Mouse (Mus musculus): ENCODE measurements at regions not wholly inside any gene's neighbourhood (a gene's known extent, or its start where the extent isn't known, plus 50 kb on each side); places are given as distances from the start of the nearest gene placed in this dataset.

- Histone ChIP-seq H3K9me3 (ENCODE audit: control insufficient read depth, low read length) (no peaks in the 10 kb centered on the region), H3K27ac (replicated peaks in 1 of 2; ENCODE audit: control insufficient read depth in 1 of 2, insufficient read depth in 1 of 2, low read depth in 2 of 2, low read length in 2 of 2) (no peak overlapping the region), H3K36me3 (ENCODE audit: control insufficient read depth, insufficient read depth, low read length) (no peaks in the 10 kb centered on the region), H3K9ac (ENCODE audit: low read length) (no peak overlapping the region), H3K4me2 (ENCODE audit: low read length) (no peak overlapping the region), H3K27me3 (ENCODE audit: control insufficient read depth, insufficient read depth, low read length) (no peaks in the 10 kb centered on the region), H3K4me1 (ENCODE audit: control insufficient read depth in 2 of 2, insufficient read depth in 2 of 2, low read length in 2 of 2) (no peaks in the 10 kb centered on the region), H3K4me3 (ENCODE audit: control insufficient read depth in 1 of 2, insufficient read depth in 1 of 2, low read depth in 1 of 2, low read length in 2 of 2) (no peak overlapping the region)
- no peak for ATAC-seq (ENCODE audit: insufficient number of reproducible peaks, insufficient read depth, low FRiP score, low read depth)
- 71% methylated on average over 5 of the region's 5 CpGs for WGBS
Measured at GRCm38 (mm10) chr9:113171767-113172405, 536.2 kb downstream of the Pdcd6ip start.

DNA sequence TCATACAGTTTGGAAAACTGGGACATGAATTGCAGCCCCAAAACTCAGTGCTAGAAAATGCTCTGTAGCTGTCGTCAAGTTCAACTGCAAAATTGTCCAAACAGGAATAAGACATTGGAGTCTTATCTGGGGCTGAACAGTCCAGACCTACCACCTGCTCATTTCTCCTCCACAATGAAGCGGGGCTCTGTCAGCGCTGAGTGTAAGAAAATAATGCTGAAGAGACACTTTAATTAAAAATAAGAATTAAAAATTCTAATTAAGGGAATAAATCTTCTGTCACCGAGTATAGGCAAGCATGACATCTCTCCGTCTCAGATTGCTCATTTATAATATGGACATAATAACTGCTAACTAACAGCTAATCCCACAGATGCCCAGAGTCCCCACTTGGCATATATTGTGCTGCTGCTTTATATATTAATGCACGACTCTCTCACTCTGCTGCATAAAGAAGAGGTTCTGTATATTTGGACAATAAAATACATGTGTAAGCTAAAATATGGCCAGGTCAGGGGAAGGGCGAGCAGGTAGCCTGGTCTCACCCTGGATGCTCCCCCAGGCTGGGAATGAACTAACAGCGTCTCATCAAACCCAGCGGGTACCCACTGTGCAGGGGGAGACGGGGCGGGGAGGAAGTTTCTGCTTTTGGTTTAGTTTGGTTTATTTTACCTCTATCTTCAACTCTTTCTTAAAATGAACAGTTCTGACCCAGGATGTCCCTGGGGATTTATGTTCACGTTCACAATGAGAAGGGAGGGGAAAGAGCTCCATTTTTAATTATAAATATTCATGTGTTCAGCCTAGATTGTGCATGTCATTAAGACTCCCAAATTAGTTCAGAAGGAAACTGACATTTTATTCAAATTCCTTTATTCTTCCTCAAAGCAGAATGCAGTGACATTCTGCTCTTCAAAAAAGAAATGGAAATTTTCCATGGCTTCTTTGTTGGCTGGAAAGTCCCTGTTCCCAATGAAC lies 544.9 kb downstream of the Pdcd6ip start:
- Histone ChIP-seq H3K4me3 (ENCODE audit: control insufficient read depth in 1 of 2, insufficient read depth in 1 of 2, low read depth in 1 of 2, low read length in 2 of 2) (no peak overlapping the region), H3K27ac (replicated peaks in 1 of 2; ENCODE audit: control insufficient read depth in 1 of 2, insufficient read depth in 1 of 2, low read depth in 2 of 2, low read length in 2 of 2) (no peak overlapping the region), H3K36me3 (ENCODE audit: control insufficient read depth, insufficient read depth, low read length) (no peaks in the 10 kb centered on the region), H3K4me2 (ENCODE audit: low read length) (no peak overlapping the region), H3K9me3 (ENCODE audit: control insufficient read depth, low read length) (no peaks in the 10 kb centered on the region), H3K9ac (ENCODE audit: low read length) (no peak overlapping the region), H3K27me3 (ENCODE audit: control insufficient read depth, insufficient read depth, low read length) (no peaks in the 10 kb centered on the region), H3K4me1 (ENCODE audit: control insufficient read depth in 2 of 2, insufficient read depth in 2 of 2, low read length in 2 of 2) (no peaks in the 10 kb centered on the region)
- ATAC-seq (ENCODE audit: insufficient number of reproducible peaks, insufficient read depth, low FRiP score, low read depth), result no peak
- WGBS, result 82% methylated on average over 12 of the region's 12 CpGs

GRCm38 (mm10) chr9:113160011-113160410 lies 548.0 kb downstream of the Pdcd6ip start:
- 89% methylated on average over 2 of the region's 2 CpGs for WGBS
- ATAC-seq (ENCODE audit: insufficient number of reproducible peaks, insufficient read depth, low FRiP score, low read depth), result no peak
- no peak overlapping the region for H3K9ac ChIP-seq (ENCODE audit: low read length)
- H3K27ac ChIP-seq (replicated peaks in 1 of 2; ENCODE audit: control insufficient read depth in 1 of 2, insufficient read depth in 1 of 2, low read depth in 2 of 2, low read length in 2 of 2), result no peak overlapping the region
- no peaks in the 10 kb centered on the region for H3K36me3 ChIP-seq (ENCODE audit: control insufficient read depth, insufficient read depth, low read length)
- H3K4me1 ChIP-seq (ENCODE audit: control insufficient read depth in 2 of 2, insufficient read depth in 2 of 2, low read length in 2 of 2), result no peaks in the 10 kb centered on the region
- no peak overlapping the region for H3K4me2 ChIP-seq (ENCODE audit: low read length)
- no peaks in the 10 kb centered on the region for H3K27me3 ChIP-seq (ENCODE audit: control insufficient read depth, insufficient read depth, low read length)
- no peaks in the 10 kb centered on the region for H3K9me3 ChIP-seq (ENCODE audit: control insufficient read depth, low read length)
- no peak overlapping the region for H3K4me3 ChIP-seq (ENCODE audit: control insufficient read depth in 1 of 2, insufficient read depth in 1 of 2, low read depth in 1 of 2, low read length in 2 of 2)

GRCm38 (mm10) chr9:113158080-113158479 lies 550.0 kb downstream of the Pdcd6ip start:
- 77% methylated on average over 6 of the region's 6 CpGs for WGBS
- H3K4me1 ChIP-seq (ENCODE audit: control insufficient read depth in 2 of 2, insufficient read depth in 2 of 2, low read length in 2 of 2), result peaks cover 0 to under 1% of the 10 kb centered on the region in 2 experiments; a peak in 1 of 4 replicates
- no peaks in the 10 kb centered on the region for H3K27me3 ChIP-seq (ENCODE audit: control insufficient read depth, insufficient read depth, low read length)
- no peak overlapping the region for H3K4me2 ChIP-seq (ENCODE audit: low read length)
- H3K4me3 ChIP-seq (ENCODE audit: control insufficient read depth in 1 of 2, insufficient read depth in 1 of 2, low read depth in 1 of 2, low read length in 2 of 2), result no peak overlapping the region
- no peaks in the 10 kb centered on the region for H3K36me3 ChIP-seq (ENCODE audit: control insufficient read depth, insufficient read depth, low read length)
- no peak overlapping the region for H3K27ac ChIP-seq (replicated peaks in 1 of 2; ENCODE audit: control insufficient read depth in 1 of 2, insufficient read depth in 1 of 2, low read depth in 2 of 2, low read length in 2 of 2)
- no peaks in the 10 kb centered on the region for H3K9me3 ChIP-seq (ENCODE audit: control insufficient read depth, low read length)
- no peak for ATAC-seq (ENCODE audit: insufficient number of reproducible peaks, insufficient read depth, low FRiP score, low read depth)
- H3K9ac ChIP-seq (ENCODE audit: low read length), result no peak overlapping the region

DNA sequence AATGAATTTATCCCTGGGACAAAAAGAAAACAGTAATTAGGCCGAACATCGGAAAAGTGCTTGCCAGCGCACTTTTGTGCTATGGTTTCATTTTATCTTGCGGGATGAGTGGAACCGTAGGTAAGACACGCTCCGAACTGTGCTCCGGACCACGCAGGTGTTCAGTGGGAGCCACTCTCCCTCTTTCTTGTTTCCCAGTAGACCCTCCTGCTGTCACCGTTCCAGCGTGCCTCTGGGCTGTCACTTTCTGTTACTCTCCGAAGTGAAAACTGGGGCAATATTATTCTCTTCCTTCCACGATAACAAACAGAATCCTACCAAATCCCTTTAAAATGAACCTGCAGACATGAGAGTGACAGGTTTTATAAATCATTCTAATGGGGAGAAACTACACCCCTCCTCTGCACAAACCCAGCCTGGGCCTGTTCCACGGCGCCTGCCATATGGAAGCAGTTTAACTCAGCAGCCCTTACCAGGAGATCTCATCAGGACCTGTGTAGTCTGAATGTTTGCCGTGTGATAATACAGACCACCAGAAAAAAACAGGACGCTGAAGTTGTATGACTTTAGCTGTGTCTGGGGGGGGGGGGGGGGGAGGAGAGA lies 550.5 kb downstream of the Pdcd6ip start:
- H3K4me2 ChIP-seq (ENCODE audit: low read length), result no peak overlapping the region
- H3K4me3 ChIP-seq (ENCODE audit: control insufficient read depth in 1 of 2, insufficient read depth in 1 of 2, low read depth in 1 of 2, low read length in 2 of 2), result no peak overlapping the region
- H3K27ac ChIP-seq (replicated peaks in 1 of 2; ENCODE audit: control insufficient read depth in 1 of 2, insufficient read depth in 1 of 2, low read depth in 2 of 2, low read length in 2 of 2), result no peak overlapping the region
- no peak for ATAC-seq (ENCODE audit: insufficient number of reproducible peaks, insufficient read depth, low FRiP score, low read depth)
- 84% methylated on average over 17 of the region's 17 CpGs for WGBS
- H3K9ac ChIP-seq (ENCODE audit: low read length), result no peak overlapping the region
- H3K27me3 ChIP-seq (ENCODE audit: control insufficient read depth, insufficient read depth, low read length), result no peaks in the 10 kb centered on the region
- no peaks in the 10 kb centered on the region for H3K36me3 ChIP-seq (ENCODE audit: control insufficient read depth, insufficient read depth, low read length)
- no peaks in the 10 kb centered on the region for H3K9me3 ChIP-seq (ENCODE audit: control insufficient read depth, low read length)
- H3K4me1 ChIP-seq (ENCODE audit: control insufficient read depth in 2 of 2, insufficient read depth in 2 of 2, low read length in 2 of 2), result peaks cover 0 to 4% of the 10 kb centered on the region in 2 experiments; a peak in 1 of 4 replicates

DNA sequence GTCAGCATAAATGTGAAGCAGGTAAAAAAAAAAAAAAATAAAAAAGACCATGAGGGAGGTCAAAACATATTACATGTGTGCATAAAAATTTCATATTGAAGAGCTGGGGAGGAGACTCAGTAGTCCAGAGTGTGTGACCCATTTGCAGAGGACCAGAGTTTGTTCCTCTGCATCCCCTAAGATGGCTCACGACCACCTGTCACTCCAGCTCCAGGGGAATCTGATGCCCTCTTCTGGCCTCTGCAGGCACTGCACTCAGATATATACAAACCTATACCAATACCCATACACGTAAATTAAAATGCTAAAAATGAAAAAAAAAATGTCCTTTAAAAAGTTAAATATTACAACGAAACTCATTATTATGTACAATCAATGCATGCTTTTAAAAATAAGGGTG lies 551.4 kb downstream of the Pdcd6ip start:
- no peak overlapping the region for H3K4me3 ChIP-seq (ENCODE audit: control insufficient read depth in 1 of 2, insufficient read depth in 1 of 2, low read depth in 1 of 2, low read length in 2 of 2)
- 60% methylated on average over 3 of the region's 3 CpGs for WGBS
- no peaks in the 10 kb centered on the region for H3K36me3 ChIP-seq (ENCODE audit: control insufficient read depth, insufficient read depth, low read length)
- no peak overlapping the region for H3K9ac ChIP-seq (ENCODE audit: low read length)
- H3K4me1 ChIP-seq (ENCODE audit: control insufficient read depth in 2 of 2, insufficient read depth in 2 of 2, low read length in 2 of 2), result peaks cover 0 to 12% of the 10 kb centered on the region in 2 experiments; a peak in 2 of 4 replicates
- no peak overlapping the region for H3K27ac ChIP-seq (replicated peaks in 1 of 2; ENCODE audit: control insufficient read depth in 1 of 2, insufficient read depth in 1 of 2, low read depth in 2 of 2, low read length in 2 of 2)
- no peaks in the 10 kb centered on the region for H3K27me3 ChIP-seq (ENCODE audit: control insufficient read depth, insufficient read depth, low read length)
- ATAC-seq (ENCODE audit: insufficient number of reproducible peaks, insufficient read depth, low FRiP score, low read depth), result no peak
- H3K4me2 ChIP-seq (ENCODE audit: low read length), result no peak overlapping the region
- no peaks in the 10 kb centered on the region for H3K9me3 ChIP-seq (ENCODE audit: control insufficient read depth, low read length)

- ATAC-seq (ENCODE audit: insufficient number of reproducible peaks, insufficient read depth, low FRiP score, low read depth), result no peak
- no peak overlapping the region for H3K4me3 ChIP-seq (ENCODE audit: control insufficient read depth in 1 of 2, insufficient read depth in 1 of 2, low read depth in 1 of 2, low read length in 2 of 2)
- no peaks in the 10 kb centered on the region for H3K36me3 ChIP-seq (ENCODE audit: control insufficient read depth, insufficient read depth, low read length)
- no peaks in the 10 kb centered on the region for H3K9me3 ChIP-seq (ENCODE audit: control insufficient read depth, low read length)
- no peak overlapping the region for H3K4me2 ChIP-seq (ENCODE audit: low read length)
- no peak overlapping the region for H3K9ac ChIP-seq (ENCODE audit: low read length)
- 68% methylated on average over 5 of the region's 5 CpGs for WGBS
- H3K27ac ChIP-seq (replicated peaks in 1 of 2; ENCODE audit: control insufficient read depth in 1 of 2, insufficient read depth in 1 of 2, low read depth in 2 of 2, low read length in 2 of 2), result no peak overlapping the region
- H3K4me1 ChIP-seq (ENCODE audit: control insufficient read depth in 2 of 2, insufficient read depth in 2 of 2, low read length in 2 of 2), result peaks cover 7 to 22% of the 10 kb centered on the region in 2 experiments
- H3K27me3 ChIP-seq (ENCODE audit: control insufficient read depth, insufficient read depth, low read length), result no peaks in the 10 kb centered on the region
Measured at GRCm38 (mm10) chr9:113149084-113149483, 559.0 kb downstream of the Pdcd6ip start.

Data from heart, embryonic 14.5 days (tissue).